ENCODE assay signal across 1 mouse cellular context in the genomic region with DNA sequence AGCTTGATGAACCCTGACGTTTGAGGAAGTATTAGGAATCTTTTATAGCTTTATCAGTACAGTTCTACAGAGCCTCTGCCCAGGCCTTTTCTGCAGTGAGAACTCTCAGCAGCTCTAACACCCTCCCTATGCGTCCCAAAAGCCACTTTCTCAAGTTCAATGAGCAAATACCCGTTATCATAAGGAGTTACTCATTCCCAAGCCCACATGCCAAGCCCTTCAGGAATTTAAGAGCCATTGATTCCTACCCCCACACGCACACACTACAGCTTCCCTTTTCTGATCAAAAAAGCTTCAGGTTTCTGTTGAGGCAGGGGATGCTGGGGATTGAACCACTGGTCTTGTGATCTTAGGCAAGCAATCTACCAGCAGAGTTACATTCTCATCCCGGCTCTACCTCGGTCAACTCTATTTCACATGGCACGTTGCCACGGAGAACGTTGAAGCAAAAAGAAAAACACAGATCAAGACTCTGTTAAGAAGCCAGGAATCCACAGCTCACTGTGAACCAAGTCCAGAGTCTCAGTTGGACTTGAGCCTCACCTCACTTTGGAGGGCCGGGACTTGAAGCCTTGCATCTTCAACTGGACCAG.
A peak's percentile ranks its signal among the peaks of the same experiment; 100 is the strongest.
TF ChIP-seq lines count a peak whose summit lies in the region.

No protein-coding gene starts in this region.

TF ChIP-seq in MEL, 35 proteins besides CTCF, POLR2A, EP300 and RAD21 (continued from another document):
- TF ChIP-seq RCOR1 (IDR thresholded peaks at IDR 0.05; ENCODE audit: low read depth, low read length) (peak; percentile 49; the same call in 1 of the 2 replicates), CHD1 (IDR thresholded peaks at IDR 0.05; ENCODE audit: low read depth, low read length) (no peak), NELFE (IDR thresholded peaks at IDR 0.05; ENCODE audit: low read depth, low read length) (no peak), MAFK (IDR thresholded peaks at IDR 0.05; ENCODE audit: borderline replicate concordance, low read depth, low read length) (no peak), MEF2A (IDR thresholded peaks at IDR 0.05; ENCODE audit: extremely low read depth, insufficient replicate concordance, low read depth, low read length, poor library complexity, severe bottlenecking) (no peak), USF2 (IDR thresholded peaks at IDR 0.05; ENCODE audit: borderline replicate concordance in 1 of 2, insufficient read depth in 1 of 2, low read depth in 1 of 2, low read length in 2 of 2) (no peak), ZMIZ1 (IDR thresholded peaks at IDR 0.05; ENCODE audit: low read depth, low read length) (no peak), HCFC1 (IDR thresholded peaks at IDR 0.05; ENCODE audit: low read depth, low read length) (0 out of 2 replicates have a peak, but pooled peaks have one; percentile 48), POLR2AphosphoS5 (IDR thresholded peaks at IDR 0.05; ENCODE audit: borderline replicate concordance, low read depth, low read length) (no peak), MAZ (IDR thresholded peaks at IDR 0.05; ENCODE audit: low read depth, low read length) (peak; percentile 45; the same call in 1 of the 2 replicates), MXI1 (IDR thresholded peaks at IDR 0.05; ENCODE audit: low read depth, low read length) (0 out of 2 replicates have a peak, but pooled peaks have one; percentile 66), SIN3A (IDR thresholded peaks at IDR 0.05; ENCODE audit: low read length) (peak; percentile 77), JUND (IDR thresholded peaks at IDR 0.05; ENCODE audit: low read depth, low read length) (no peak), USF1 (IDR thresholded peaks at IDR 0.05; ENCODE audit: low read depth, low read length) (0 out of 2 replicates have a peak, but pooled peaks have one; percentile 15), CHD2 (IDR thresholded peaks at IDR 0.05; ENCODE audit: low read length) (no peak), GABPA (IDR thresholded peaks at IDR 0.05; ENCODE audit: low read depth, low read length) (no peak), TAL1 (IDR thresholded peaks at IDR 0.05; ENCODE audit: low read length) (no peak), ZC3H11A (IDR thresholded peaks at IDR 0.05; ENCODE audit: low read depth, low read length) (no peak), ZKSCAN1 (IDR thresholded peaks at IDR 0.05; ENCODE audit: low read depth, low read length) (no peak), ETS1 (IDR thresholded peaks at IDR 0.05; ENCODE audit: low read depth, low read length) (peak; percentile 45)
TF ChIP-seq in MEL: peak in this region for 11.
